Mouse (Mus musculus) hindbrain, embryonic 15.5 days (tissue): ENCODE measurements around the gene Zfp982. TPM values are rescaled to one million over a fixed set of nuclear protein-coding genes. Genes with fewer than 3 reads are reported as not detected.

Source experiments
- polyA plus RNA-seq: library from polyadenylated mRNA; unstranded; fragments of >200 nt; fragmentation: Nextera tagmentation; extraction: Ambion mirVana; gene quantifications from 2 replicates; pipeline ENCODE4 v1.2.1, GENCODE M21; 2015

The Zfp982 gene
- polyA plus RNA-seq, 1 experiment from 2014 or later: 3.9 TPM

Other genes with a start within 250 kb of the Zfp982 start
- gene Zfp988, start 186.7 kb upstream of the Zfp982 start, polyA plus RNA-seq: 0.10 and 0.12 TPM in 2 replicates
- gene Zfp978, start 131.1 kb upstream of the Zfp982 start, polyA plus RNA-seq: 0.14 TPM in 1 of 2 replicates, not detected in the other
- gene Gm16503, start 47.8 kb downstream of the Zfp982 start, polyA plus RNA-seq: 0.73 and 0.83 TPM in 2 replicates
- gene Zfp985, start 60.9 kb downstream of the Zfp982 start, polyA plus RNA-seq: 0.13 and 0.18 TPM in 2 replicates
- gene Zfp979, start 150.1 kb downstream of the Zfp982 start, polyA plus RNA-seq: 2.0 and 2.9 TPM in 2 replicates
- gene Zfp534, start 210.1 kb downstream of the Zfp982 start, polyA plus RNA-seq: not detected in 2 replicates